Mouse (Mus musculus) CH12.LX (cell line): ENCODE results near the gene 2200002J24Rik. TPM values are rescaled to one million over a fixed set of nuclear protein-coding genes. Genes with fewer than 3 reads are reported as not detected.

Experiments used
- DNase-seq: peaks from one replicate; pipeline ENCODE4 v3.0.0-alpha.2; 2013; ENCODE audit errors: extremely low read depth
- H3K27ac ChIP-seq: 2 replicates; pipeline ENCODE4 v1.5.1; 2012; ENCODE audit warnings: low read depth, mild to moderate bottlenecking, control low read depth, moderate library complexity; ENCODE audit not compliant: insufficient read depth
- H3K27me3 ChIP-seq: replicated peaks from 2 replicates; pipeline ENCODE3; 2012; ENCODE audit warnings: inconsistent platforms
- H3K36me3 ChIP-seq, 2 experiments: replicated peaks in 1 of 2; 2 replicates each; pipeline versions ENCODE3 to v1.6.1; 2012; ENCODE audit warnings: inconsistent platforms in 1 of 2, low read length in 1 of 2, mild to moderate bottlenecking in 1 of 2, mixed read lengths in 1 of 2, moderate library complexity in 1 of 2; ENCODE audit not compliant: control insufficient read depth in 1 of 2, insufficient read depth in 1 of 2
- H3K4me1 ChIP-seq, 2 experiments: 2 replicates each; pipeline ENCODE4 v1.6.1; 2012; ENCODE audit warnings: inconsistent platforms in 1 of 2, moderate library complexity in 1 of 2; ENCODE audit not compliant: insufficient read depth in 2 of 2, control insufficient read depth in 1 of 2
- H3K4me2 ChIP-seq: 2 replicates; pipeline ENCODE4 v1.6.1; 2012; ENCODE audit warnings: low read depth, mild to moderate bottlenecking, control low read depth; ENCODE audit not compliant: poor library complexity, insufficient read depth, severe bottlenecking
- H3K4me3 ChIP-seq, 3 experiments: fragments of 150-350 bp in 1 of 3; sonication (generic) in 1 of 3; replicated peaks in 1 of 3; 2 replicates each; pipeline versions ENCODE3 to v1.5.1; 2011 to 2012; ENCODE audit warnings: low read depth in 2 of 3, low read length in 2 of 3, mild to moderate bottlenecking in 2 of 3, moderate library complexity in 2 of 3, control low read depth in 1 of 3, improper control_type of control experiment in 1 of 3, inconsistent platforms in 1 of 3, mixed read lengths in 1 of 3; ENCODE audit not compliant: poor library complexity in 1 of 3
- H3K79me2 ChIP-seq: replicated peaks from 2 replicates; pipeline ENCODE4 v1.6.1; 2012; ENCODE audit warnings: mild to moderate bottlenecking, moderate library complexity; ENCODE audit not compliant: control insufficient read depth, poor library complexity, insufficient read depth, severe bottlenecking; ENCODE audit errors: extremely low read depth
- H3K9ac ChIP-seq: 2 replicates; pipeline ENCODE4 v1.6.1; 2012; ENCODE audit warnings: low read depth, mild to moderate bottlenecking, control low read depth, moderate library complexity; ENCODE audit not compliant: insufficient read depth
- H3K9me3 ChIP-seq: replicated peaks from 2 replicates; pipeline ENCODE3; 2012; ENCODE audit warnings: low read length, inconsistent platforms, mixed read lengths
- BHLHE40 ChIP-seq: IDR thresholded peaks from 2 replicates; pipeline ENCODE4 v1.6.1; 2011; ENCODE audit warnings: mild to moderate bottlenecking, low read depth, low read length, improper control_type of control experiment
- CHD2 ChIP-seq: IDR thresholded peaks from 2 replicates; pipeline ENCODE4 v1.6.1; 2011; ENCODE audit warnings: low read length, improper control_type of control experiment
- ELF1 ChIP-seq: IDR thresholded peaks from 2 replicates; pipeline ENCODE4 v1.6.1; 2014; ENCODE audit warnings: low read depth, mild to moderate bottlenecking, inconsistent platforms, low read length, improper control_type of control experiment
- HCFC1 ChIP-seq: IDR thresholded peaks from 2 replicates; pipeline ENCODE4 v1.6.1; 2012; ENCODE audit warnings: low read depth, mild to moderate bottlenecking, inconsistent platforms, low read length, improper control_type of control experiment
- IRF4 ChIP-seq: IDR thresholded peaks from 2 replicates; pipeline ENCODE4 v1.6.1; 2014; ENCODE audit warnings: low read depth, mild to moderate bottlenecking, inconsistent platforms, low read length, improper control_type of control experiment
- KAT2A ChIP-seq: IDR thresholded peaks from 2 replicates; pipeline ENCODE4 v1.6.1; 2012; ENCODE audit warnings: low read length, improper control_type of control experiment, inconsistent platforms; ENCODE audit not compliant: insufficient replicate concordance
- MAX ChIP-seq: IDR thresholded peaks from 2 replicates; pipeline ENCODE4 v1.6.1; 2011; ENCODE audit warnings: low read length, improper control_type of control experiment
- MEF2A ChIP-seq: IDR thresholded peaks from 2 replicates; pipeline ENCODE4 v1.6.1; 2014; ENCODE audit warnings: low read depth, mild to moderate bottlenecking, inconsistent platforms, low read length, improper control_type of control experiment, borderline replicate concordance
- MXI1 ChIP-seq: IDR thresholded peaks from 2 replicates; pipeline ENCODE4 v1.6.1; 2011; ENCODE audit warnings: mild to moderate bottlenecking, low read depth, low read length, improper control_type of control experiment
- NELFE ChIP-seq: IDR thresholded peaks from 2 replicates; pipeline ENCODE4 v1.6.1; 2011; ENCODE audit warnings: low read depth, low read length, improper control_type of control experiment
- NRF1 ChIP-seq: IDR thresholded peaks from 2 replicates; pipeline ENCODE4 v1.6.1; 2014; ENCODE audit warnings: low read depth, mild to moderate bottlenecking, inconsistent platforms, low read length, improper control_type of control experiment, moderate library complexity
- PAX5 ChIP-seq: IDR thresholded peaks from 2 replicates; pipeline ENCODE4 v1.6.1; 2012; ENCODE audit warnings: low read length, inconsistent platforms, mixed read lengths
- POLR2A ChIP-seq: IDR thresholded peaks from 2 replicates; pipeline ENCODE4 v1.6.1; 2011; ENCODE audit warnings: low read depth, mild to moderate bottlenecking, improper control_type of control experiment, low read length
- POLR2AphosphoS2 ChIP-seq: IDR thresholded peaks from 2 replicates; pipeline ENCODE4 v1.6.1; 2011; ENCODE audit warnings: low read depth, low read length, improper control_type of control experiment
- RCOR1 ChIP-seq: conservative IDR thresholded peaks from 2 replicates; pipeline ENCODE4 v1.6.1; 2012; ENCODE audit warnings: low read depth, mild to moderate bottlenecking, inconsistent platforms, low read length, improper control_type of control experiment
- SIN3A ChIP-seq: IDR thresholded peaks from 2 replicates; pipeline ENCODE4 v1.6.1; 2012; ENCODE audit warnings: low read length, improper control_type of control experiment, inconsistent platforms
- SMC3 ChIP-seq: IDR thresholded peaks from 2 replicates; pipeline ENCODE4 v1.6.1; 2011; ENCODE audit warnings: low read depth, low read length, improper control_type of control experiment
- TBP ChIP-seq: conservative IDR thresholded peaks from 2 replicates; pipeline ENCODE4 v1.6.1; 2011; ENCODE audit warnings: low read depth, low read length, improper control_type of control experiment
- TCF12 ChIP-seq: IDR thresholded peaks from 2 replicates; pipeline ENCODE4 v1.6.1; 2014; ENCODE audit warnings: low read depth, mild to moderate bottlenecking, inconsistent platforms, low read length, improper control_type of control experiment
- ZKSCAN1 ChIP-seq: IDR thresholded peaks from 2 replicates; pipeline ENCODE4 v1.6.1; 2012; ENCODE audit warnings: low read depth, inconsistent platforms, low read length, improper control_type of control experiment, borderline replicate concordance
- ZMIZ1 ChIP-seq: IDR thresholded peaks from 2 replicates; pipeline ENCODE4 v1.6.1; 2012; ENCODE audit warnings: low read depth, mild to moderate bottlenecking, inconsistent platforms, low read length, improper control_type of control experiment
- ZNF384 ChIP-seq: IDR thresholded peaks from 2 replicates; pipeline ENCODE4 v1.6.1; 2012; ENCODE audit warnings: low read depth, low read length, improper control_type of control experiment, inconsistent platforms
- dilution Hi-C: fragments of 300-500 bp; cut with MboI; formaldehyde crosslinking; loops from 2 replicates; pipeline ENCODE4 v1.14.3; 2020; ENCODE audit warnings: low sequenced_read_pairs; ENCODE audit not compliant: extremely low pct_unique_long_range_greater_than_20kb, extremely low pct_ligation_motif_present
- in situ Hi-C: fragments of 300-500 bp; cut with MboI; formaldehyde crosslinking; loops from 3 replicates; pipeline ENCODE4 v1.14.3; 2019; ENCODE audit warnings: low sequenced_read_pairs, low pct_ligation_motif_present, low pct_unique_long_range_greater_than_20kb, mixed read lengths
- polyA plus RNA-seq: library from polyadenylated mRNA; unstranded; fragments of >175 nt; gene quantifications from 2 replicates; pipeline ENCODE4 v1.2.1, GENCODE M21; 2012; ENCODE audit warnings: low read depth; ENCODE audit not compliant: insufficient read length
- total RNA-seq, 2 experiments: library from RNA; depleted of rRNA; stranded (reverse); fragments of 300-350 nt in 1 of 2; fragments of >200 nt in 1 of 2; gene quantifications; 2 replicates each; pipeline ENCODE4 v1.2.3; 2012 to 2014

2200002J24Rik gene
- total and polyA plus RNA-seq, 3 experiments = 2.9 to 4.0 (median 3.0) TPM

DNA sequence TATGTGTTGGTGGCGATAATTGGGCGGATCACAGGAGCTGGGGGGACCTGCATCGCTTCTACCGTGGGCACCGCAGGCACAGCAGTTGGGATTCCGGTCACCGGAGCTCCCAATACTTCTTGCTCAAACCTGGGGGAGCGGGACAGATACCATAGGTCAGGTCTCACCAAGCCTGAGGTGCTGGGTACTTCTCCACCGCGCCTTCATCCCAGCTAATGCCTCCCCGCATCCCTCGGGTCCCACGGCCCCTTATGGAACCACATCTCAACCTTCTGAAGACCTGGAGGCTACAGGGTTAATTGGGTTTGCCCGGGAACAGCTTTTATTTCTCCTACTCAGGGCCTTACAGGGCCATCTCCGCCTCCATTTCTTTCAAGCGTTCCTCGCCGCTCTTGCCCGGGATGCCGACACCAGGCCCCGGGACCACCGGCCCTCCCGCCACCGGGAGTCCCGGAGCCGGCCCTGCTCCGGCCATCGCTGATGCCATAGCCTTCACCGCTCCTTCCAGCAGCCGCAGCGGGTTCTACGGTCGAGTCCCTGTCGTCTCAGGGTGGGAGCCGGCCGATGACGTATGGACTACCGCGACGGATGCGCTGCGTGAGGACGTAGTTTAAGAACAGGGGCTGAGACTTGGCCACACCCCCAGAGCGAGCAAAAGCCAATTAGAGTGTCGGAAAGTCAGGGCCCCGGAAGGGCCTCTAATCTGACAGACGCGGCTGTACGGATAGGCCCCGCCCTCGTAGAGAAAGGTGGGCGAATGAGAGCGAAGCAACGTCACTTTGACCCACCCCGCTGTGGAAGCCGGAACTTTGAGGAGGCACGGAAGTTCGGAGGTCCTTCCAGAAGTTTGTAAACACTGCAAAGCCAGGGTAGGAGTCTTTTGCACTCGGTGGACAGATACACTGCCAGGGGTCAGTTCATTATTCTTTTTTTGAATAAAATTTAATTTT is 48.9 kb upstream of the 2200002J24Rik start, which contains the start of gene Rbm42:
TSS of gene Rbm42 (minus strand) at position 727 of the 950 bp plus-strand sequence.
- TF ChIP-seq ZKSCAN1 = no peak
- TF ChIP-seq POLR2AphosphoS2 = peak; percentile 85
- peak; percentile 65; the same call in 1 of the 2 replicates for TF ChIP-seq TBP
- TF ChIP-seq BHLHE40 = no peak
- TF ChIP-seq SMC3 = no peak
- no peak for TF ChIP-seq ZNF384
- no peak for TF ChIP-seq RCOR1
- TF ChIP-seq KAT2A = peak; percentile 76; the same call in 1 of the 2 replicates
- TF ChIP-seq ELF1 = peak; percentile 100
- TF ChIP-seq MEF2A = 0 out of 2 replicates have a peak, but pooled peaks have one; percentile 46
- TF ChIP-seq MXI1 = peak; percentile 76
- peak; percentile 87 for TF ChIP-seq HCFC1
- TF ChIP-seq ZMIZ1 = peak; percentile 71
- TF ChIP-seq NELFE = peak; percentile 64; the same call in 1 of the 2 replicates
- peak; percentile 49; the same call in 1 of the 2 replicates for TF ChIP-seq MAX
- TF ChIP-seq NRF1 = peak; percentile 57
- peak; percentile 48; the same call in 1 of the 2 replicates for TF ChIP-seq TCF12
- TF ChIP-seq SIN3A = peak; percentile 97
- peak; percentile 81 for TF ChIP-seq POLR2A
- peak; percentile 66 for TF ChIP-seq IRF4
- peak; percentile 22; the same call in 1 of the 2 replicates for TF ChIP-seq CHD2
- TF ChIP-seq PAX5 = no peak
- in situ Hi-C loops (no loop called here), dilution Hi-C loops (no loop called here)
- peak within 1 kb of the TSS; percentile 81 to 95 (median 91) for H3K4me3 ChIP-seq
- H3K4me1 ChIP-seq = peaks cover 5 to 35% of the 10 kb centered on the region in 2 experiments
- H3K27ac ChIP-seq = no peak within 1 kb of the TSS
- DNase-seq = peak; percentile 100
- H3K79me2 ChIP-seq = peaks cover 10% of the 10 kb centered on the region
- H3K9ac ChIP-seq = peak within 1 kb of the TSS; percentile 87
- H3K9me3 ChIP-seq = no peaks in the 10 kb centered on the region
- H3K27me3 ChIP-seq = no peaks in the 10 kb centered on the region
- peaks cover 53 to 71% of the 10 kb centered on the region in 2 experiments for H3K36me3 ChIP-seq
- H3K4me2 ChIP-seq = peak within 1 kb of the TSS; percentile 79
